Mouse (Mus musculus) hindbrain, embryonic 14.5 days (tissue): ENCODE results near the gene Slc23a3. TPM values are rescaled to one million over a fixed set of nuclear protein-coding genes. Genes with fewer than 3 reads are reported as not detected.

Experiments used
- ATAC-seq: fragments of 200-750 bp; cut with Nextera tagmentation; 2 replicates; pipeline ENCODE4 v1.8.0; 2017; ENCODE audit warnings: moderate number of reproducible peaks, mild to moderate bottlenecking, moderate TSS enrichment, moderate library complexity; ENCODE audit not compliant: low FRiP score
- DNase-seq: peaks from one replicate; pipeline ENCODE4 v3.0.0-alpha.2; 2015; ENCODE audit warnings: low spot score
- H3K27ac ChIP-seq: fragments of 300-500 bp; sonication (generic); 2 replicates; pipeline ENCODE4 v1.5.1; 2014; ENCODE audit warnings: mild to moderate bottlenecking, moderate library complexity
- H3K27me3 ChIP-seq: fragments of 300-500 bp; sonication (generic); 2 replicates; pipeline ENCODE4 v1.6.1; 2014; ENCODE audit warnings: mild to moderate bottlenecking, low read length, mixed read lengths; ENCODE audit not compliant: control insufficient read depth, insufficient read depth
- H3K36me3 ChIP-seq: fragments of 300-500 bp; sonication (generic); replicated peaks from 2 replicates; pipeline ENCODE4 v1.6.1; 2014; ENCODE audit not compliant: control insufficient read depth, insufficient read depth
- H3K4me1 ChIP-seq: fragments of 300-500 bp; sonication (generic); replicated peaks from 2 replicates; pipeline ENCODE4 v1.6.1; 2014; ENCODE audit warnings: antibody characterized with exemption, low read length, mixed read lengths; ENCODE audit not compliant: control insufficient read depth, insufficient read depth
- H3K4me2 ChIP-seq: fragments of 300-500 bp; sonication (generic); replicated peaks from 2 replicates; pipeline ENCODE4 v1.6.1; 2014; ENCODE audit warnings: mild to moderate bottlenecking, moderate library complexity
- H3K4me3 ChIP-seq: fragments of 300-500 bp; sonication (generic); replicated peaks from 2 replicates; pipeline ENCODE4 v1.5.1; 2014; ENCODE audit warnings: mild to moderate bottlenecking, low read length
- H3K9ac ChIP-seq: fragments of 300-500 bp; sonication (generic); 2 replicates; pipeline ENCODE4 v1.6.1; 2014
- H3K9me3 ChIP-seq: fragments of 300-500 bp; sonication (generic); 2 replicates; pipeline ENCODE4 v1.6.1; 2016; ENCODE audit warnings: low read length; ENCODE audit not compliant: control insufficient read depth
- WGBS: fragments of 180-500 bp; shearing (Covaris S2); extraction: QIAGEN DNeasy Blood & Tissue Kit; methylation state at CpG from one replicate; pipeline ENCODE4 v1.1.7; 2014; 5-methylcytosine and 5-hydroxymethylcytosine counted together
- polyA plus RNA-seq: library from polyadenylated mRNA; unstranded; fragments of >200 nt; fragmentation: Nextera tagmentation; extraction: Ambion mirVana; gene quantifications from 2 replicates; pipeline ENCODE4 v1.2.1, GENCODE M21; 2014

Slc23a3 gene
- polyA plus RNA-seq, 1 experiment from 2014 or later, result not detected

DNA sequence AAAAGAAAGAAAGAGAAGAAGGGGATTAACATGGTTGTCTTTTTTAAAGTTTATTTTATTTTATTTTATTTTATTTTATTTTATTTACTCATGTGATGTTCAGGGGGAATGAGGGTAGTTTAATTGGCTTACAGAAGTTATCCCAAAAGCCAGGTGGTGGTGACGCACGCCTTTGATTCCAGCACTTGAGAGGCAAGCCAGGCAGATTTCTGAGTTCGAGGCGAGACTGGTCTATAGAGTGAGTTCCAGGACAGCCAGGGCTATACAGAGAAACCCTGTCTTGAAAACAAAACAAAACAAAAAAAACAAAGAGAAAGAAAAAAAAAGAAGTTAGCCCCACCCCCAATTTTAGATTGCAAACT is 26.5 kb upstream of the Slc23a3 start:
- 82% methylated on average over 4 of the region's 4 CpGs for WGBS
- H3K9me3 ChIP-seq, result no peaks in the 10 kb centered on the region
- H3K4me1 ChIP-seq, result no peaks in the 10 kb centered on the region
- no peak overlapping the region for H3K4me2 ChIP-seq
- ATAC-seq (no peak), DNase-seq (no peak)
- no peak overlapping the region for H3K4me3 ChIP-seq
- no peak overlapping the region for H3K27ac ChIP-seq
- no peaks in the 10 kb centered on the region for H3K27me3 ChIP-seq
- no peaks in the 10 kb centered on the region for H3K36me3 ChIP-seq
- no peak overlapping the region for H3K9ac ChIP-seq

DNA sequence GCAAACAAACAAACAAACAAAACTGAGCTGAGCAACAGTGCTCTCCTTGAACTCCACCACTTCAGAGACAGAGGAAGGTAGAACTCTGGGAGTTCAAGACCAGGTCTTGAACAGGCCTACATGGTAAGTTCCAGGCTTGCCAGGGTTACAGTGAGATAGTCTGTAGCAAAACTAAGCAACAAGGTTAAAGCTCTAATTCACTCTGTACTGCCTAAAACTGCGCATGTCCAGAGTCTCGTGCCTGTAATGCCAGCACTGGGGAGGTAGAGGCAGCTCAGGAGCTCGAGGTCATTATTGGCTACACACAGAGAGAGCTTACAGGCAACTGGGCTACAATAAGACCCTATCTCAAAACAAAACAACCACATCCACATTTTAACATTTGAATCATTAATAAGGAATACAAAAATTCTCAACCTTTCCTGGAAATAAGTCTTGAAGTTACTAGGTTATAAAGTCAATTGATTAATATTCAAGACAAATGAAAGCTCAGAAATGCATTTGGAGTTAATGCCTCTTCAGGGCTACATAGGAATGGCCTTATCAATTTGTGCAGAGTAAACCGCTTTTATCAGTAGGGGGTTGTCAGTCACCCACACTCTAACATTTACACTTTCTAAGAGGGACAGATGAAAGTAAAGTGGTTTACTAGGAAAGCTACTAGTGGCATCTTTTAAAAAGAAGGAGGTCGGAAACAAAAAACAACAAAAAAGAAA is 26.0 kb upstream of the Slc23a3 start:
- DNase-seq, result no peak
- H3K4me2 ChIP-seq, result no peak overlapping the region
- no peak overlapping the region for H3K27ac ChIP-seq
- H3K4me3 ChIP-seq, result no peak overlapping the region
- H3K9ac ChIP-seq, result no peak overlapping the region
- ATAC-seq, result no peak
- H3K36me3 ChIP-seq, result no peaks in the 10 kb centered on the region
- 73% methylated on average over 5 of the region's 5 CpGs for WGBS
- no peaks in the 10 kb centered on the region for H3K27me3 ChIP-seq
- H3K9me3 ChIP-seq, result no peaks in the 10 kb centered on the region
- no peaks in the 10 kb centered on the region for H3K4me1 ChIP-seq

- ATAC-seq, result no peak
- H3K9me3 ChIP-seq, result no peaks in the 10 kb centered on the region
- H3K36me3 ChIP-seq, result no peaks in the 10 kb centered on the region
- H3K9ac ChIP-seq, result no peak overlapping the region
- H3K27me3 ChIP-seq, result no peaks in the 10 kb centered on the region
- no peaks in the 10 kb centered on the region for H3K4me1 ChIP-seq
- H3K27ac ChIP-seq, result no peak overlapping the region
- no peak for DNase-seq
- H3K4me2 ChIP-seq, result no peak overlapping the region
- no peak overlapping the region for H3K4me3 ChIP-seq
Measured at GRCm38 (mm10) chr1:75158990-75159389, 25.3 kb upstream of the Slc23a3 start.

DNA sequence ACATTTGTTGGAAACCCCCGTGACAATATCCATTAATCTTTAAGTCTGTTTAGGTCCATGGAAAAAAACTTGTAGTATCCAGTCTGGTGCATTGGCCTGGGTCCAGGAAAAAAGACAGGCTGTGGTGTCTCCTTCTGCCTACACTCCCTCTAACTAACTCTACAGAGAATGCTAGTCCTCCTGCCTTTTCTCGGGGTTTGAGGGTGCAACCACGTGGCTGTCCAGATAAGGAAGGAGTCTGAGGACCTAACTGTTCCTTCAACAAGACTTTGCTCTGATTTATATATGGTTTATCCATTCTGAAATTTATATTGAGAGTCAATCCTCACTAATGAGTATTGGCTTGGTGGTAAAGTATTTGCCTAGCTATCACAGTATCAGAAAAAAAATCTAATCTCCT is 22.1 kb upstream of the Slc23a3 start:
- Histone ChIP-seq H3K9me3 (no peaks in the 10 kb centered on the region), H3K36me3 (no peaks in the 10 kb centered on the region), H3K4me3 (no peak overlapping the region), H3K27me3 (no peaks in the 10 kb centered on the region), H3K4me2 (no peak overlapping the region), H3K9ac (no peak overlapping the region), H3K4me1 (no peaks in the 10 kb centered on the region), H3K27ac (no peak overlapping the region)
- DNase-seq (no peak), ATAC-seq (no peak)
- WGBS, result 74% methylated on average over 3 of the region's 3 CpGs

- ATAC-seq, result no peak
- no peak for DNase-seq
- H3K4me2 ChIP-seq, result no peak overlapping the region
- peaks cover 8% of the 10 kb centered on the region for H3K4me1 ChIP-seq
- H3K9me3 ChIP-seq, result no peaks in the 10 kb centered on the region
- WGBS, result 94% methylated on average over 4 of the region's 4 CpGs
- peaks cover 59% of the 10 kb centered on the region for H3K36me3 ChIP-seq
- H3K27me3 ChIP-seq, result no peaks in the 10 kb centered on the region
- H3K4me3 ChIP-seq, result no peak overlapping the region
- H3K27ac ChIP-seq, result no peak overlapping the region
- H3K9ac ChIP-seq, result no peak overlapping the region
Measured at GRCm38 (mm10) chr1:75148727-75149126, 15.0 kb upstream of the Slc23a3 start.

GRCm38 (mm10) chr1:75147411-75148135 is 13.9 kb upstream of the Slc23a3 start:
- WGBS, result 85% methylated on average over 7 of the region's 7 CpGs
- peaks cover 59% of the 10 kb centered on the region for H3K36me3 ChIP-seq
- no peak overlapping the region for H3K4me2 ChIP-seq

GRCm38 (mm10) chr1:75145589-75145988 is 11.9 kb upstream of the Slc23a3 start:
- H3K27me3 ChIP-seq, result no peaks in the 10 kb centered on the region
- no peak for ATAC-seq
- peaks cover 59% of the 10 kb centered on the region for H3K36me3 ChIP-seq
- H3K9ac ChIP-seq, result no peak overlapping the region
- peaks cover 19% of the 10 kb centered on the region for H3K4me1 ChIP-seq
- H3K27ac ChIP-seq, result no peak overlapping the region
- WGBS, result 92% methylated on average over 3 of the region's 3 CpGs
- no peaks in the 10 kb centered on the region for H3K9me3 ChIP-seq
- no peak overlapping the region for H3K4me3 ChIP-seq
- H3K4me2 ChIP-seq, result no peak overlapping the region
- no peak for DNase-seq

More at GRCm38 (mm10) chr1:75147411-75148135, 13.9 kb upstream of the Slc23a3 start:
- H3K27ac ChIP-seq, result no peak overlapping the region
- ATAC-seq, result no peak
- H3K27me3 ChIP-seq, result no peaks in the 10 kb centered on the region
- no peak overlapping the region for H3K4me3 ChIP-seq
- no peak for DNase-seq
- H3K9me3 ChIP-seq, result no peaks in the 10 kb centered on the region
- H3K9ac ChIP-seq, result no peak overlapping the region
- peaks cover 11% of the 10 kb centered on the region for H3K4me1 ChIP-seq

GRCm38 (mm10) chr1:75142301-75143261 is 8.9 kb upstream of the Slc23a3 start, which contains the start of the genes Cnppd1 and Retreg2:
Gene Cnppd1, minus strand, starts transcription at chr1:75142711.
Gene Retreg2, plus strand, starts transcription at chr1:75142778.
- H3K9ac ChIP-seq, result peak within 1 kb of the TSS; percentile 96
- H3K4me3 ChIP-seq, result peak within 1 kb of the TSS; percentile 85
- peak within 1 kb of the TSS; percentile 82 for H3K4me2 ChIP-seq
- H3K27me3 ChIP-seq, result no peaks in the 10 kb centered on the region
- WGBS, result under 1% methylated on average over 77 of the region's 91 CpGs
- peaks cover 22% of the 10 kb centered on the region for H3K4me1 ChIP-seq
- peaks cover 57% of the 10 kb centered on the region for H3K36me3 ChIP-seq
- ATAC-seq (peak; percentile 90), DNase-seq (peak; percentile 97)
- H3K9me3 ChIP-seq, result no peaks in the 10 kb centered on the region
- peak within 1 kb of the TSS; percentile 96 for H3K27ac ChIP-seq
